ENCODE assay signal across 8 mouse cellular contexts in the genomic region with DNA sequence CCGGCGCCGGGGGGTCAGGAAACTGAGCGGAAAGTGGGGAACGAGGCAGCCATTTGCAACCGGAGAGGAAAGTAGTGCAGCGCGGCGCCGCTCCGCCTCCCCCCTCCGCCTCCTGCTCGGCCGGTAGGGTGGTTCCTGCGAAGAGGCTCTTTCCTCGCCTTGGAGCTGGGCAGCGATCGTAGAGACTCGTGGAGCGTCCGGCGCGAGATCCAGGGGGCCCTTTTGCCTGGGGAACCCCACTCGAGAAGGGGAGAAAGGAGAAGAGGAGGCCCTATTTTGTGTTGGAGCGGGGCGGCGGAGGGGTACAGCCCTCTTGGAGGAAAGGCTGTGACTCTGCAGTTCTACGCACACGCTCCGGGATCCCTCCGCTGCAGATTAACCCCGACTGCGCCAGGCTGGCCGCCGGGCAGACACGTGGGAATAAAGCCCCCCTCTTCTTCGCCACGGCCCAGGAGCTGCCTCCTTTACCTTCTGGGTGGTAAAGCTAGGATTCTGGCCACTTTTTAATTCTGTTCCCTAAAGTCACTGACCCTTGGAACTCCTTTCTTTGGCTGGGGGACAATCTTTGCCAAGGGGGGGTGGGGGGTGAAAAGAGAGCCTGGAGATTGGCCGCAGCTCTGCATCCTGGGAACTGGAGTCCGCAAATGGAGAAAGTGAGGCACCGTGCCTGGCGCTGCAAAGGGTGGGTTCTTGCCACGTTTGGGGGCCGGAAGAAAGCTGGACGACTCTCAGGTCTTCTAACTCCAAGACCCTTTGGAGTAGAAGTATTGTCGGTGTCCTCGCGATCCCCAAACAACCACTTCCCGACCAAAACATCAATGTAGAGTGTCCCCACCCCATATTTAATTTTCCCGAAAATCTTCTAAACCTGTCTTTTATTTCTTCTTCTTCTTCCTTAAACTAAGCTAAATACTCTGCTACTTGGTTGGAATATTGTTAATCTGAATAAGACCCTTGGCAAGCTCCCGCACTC. TPM values are rescaled to one million over a fixed set of nuclear protein-coding genes. Genes with fewer than 3 reads are reported as not detected.
A peak's percentile ranks its signal among the peaks of the same experiment; 100 is the strongest.
DNase-seq lines count a peak whose midpoint lies in the region; ATAC-seq lines count a peak whose summit lies in the region.

No protein-coding gene starts in this region.

- peaks cover 16% of the 10 kb centered on the region for H3K4me1 ChIP-seq in hindbrain, embryonic 11.5 days (replicated peaks; ENCODE audit: control insufficient read depth, insufficient read depth, low read length)

- peak overlapping the region; percentile 97 for H3K27ac ChIP-seq in hindbrain, embryonic 11.5 days (ENCODE audit: low read depth, low read length)

- H3K36me3 ChIP-seq in hindbrain, embryonic 11.5 days (ENCODE audit: control insufficient read depth, insufficient read depth, low read length) = no peaks in the 10 kb centered on the region

- peak overlapping the region; percentile 99 for H3K9ac ChIP-seq in hindbrain, embryonic 11.5 days (ENCODE audit: low read depth, low read length)

- H3K9me3 ChIP-seq in hindbrain, embryonic 11.5 days (ENCODE audit: control insufficient read depth, low read length) = no peaks in the 10 kb centered on the region

- peak; percentile 99 for DNase-seq in Muller cell, postnatal 12 days (ENCODE audit: inconsistent ontology term)
- peak; percentile 94 for DNase-seq in cerebellum, adult 9-11 months
- DNase-seq in frontal cortex, adult 2 months (ENCODE audit: extremely low spot score in 1 of 2, low spot score in 1 of 2) = peak; percentile 86 to 94
- peak; percentile 96 for DNase-seq in hindbrain, embryonic 11.5 days (ENCODE audit: low spot score)
- peak; percentile 85 to 93 for DNase-seq in layer of hippocampus, postnatal 25 days (ENCODE audit: extremely low spot score in 1 of 2, low spot score in 1 of 2)
- DNase-seq in lung, postnatal 25 days (ENCODE audit: low spot score) = peak; percentile 93
- peak; percentile 96 for DNase-seq in retina, embryonic 14.5 days (ENCODE audit: low spot score)
- peak; percentile 93 for DNase-seq in thymus, postnatal 4 days

- no peaks in the 10 kb centered on the region for H3K27me3 ChIP-seq in hindbrain, embryonic 11.5 days (ENCODE audit: control insufficient read depth, insufficient read depth, low read length)

- peak; percentile 86 for ATAC-seq in hindbrain, embryonic 11.5 days (ENCODE audit: low FRiP score)

- H3K4me2 ChIP-seq in hindbrain, embryonic 11.5 days (replicated peaks; ENCODE audit: low read depth, low read length) = peak overlapping the region; percentile 96

- 1% methylated on average over 50 of the region's 51 CpGs for WGBS in hindbrain, embryonic 11.5 days

- peak overlapping the region; percentile 100 for H3K4me3 ChIP-seq in hindbrain, embryonic 11.5 days (ENCODE audit: low read depth, low read length)

RNA-seq across cellular contexts. Expression of a gene that starts 1.2 kb away (rescaled TPM):
- 47.0 and 48.6 TPM in 2 replicates for polyA plus RNA-seq in frontal cortex, adult 2 months (2012; rRNA removed)
- polyA plus RNA-seq in hindbrain, embryonic 11.5 days (2014; fragmentation: Nextera tagmentation; extraction: Ambion mirVana) = 13.7 and 20.5 TPM in 2 replicates
- 100 to 1,000 TPM in 1 of 2 experiments, 10 to 100 TPM in 1; 65.4 to 102 TPM for total RNA-seq in layer of hippocampus, postnatal 25 days (2021)

RNA-seq across cellular contexts. Expression of a gene that starts 22.1 kb away (rescaled TPM):
- 17.6 and 19.2 TPM in 2 replicates for polyA plus RNA-seq in frontal cortex, adult 2 months (2012; rRNA removed)
- polyA plus RNA-seq in hindbrain, embryonic 11.5 days (2014; fragmentation: Nextera tagmentation; extraction: Ambion mirVana) = 13.4 and 17.8 TPM in 2 replicates
- 1 to 10 TPM; 4.7 to 7.7 TPM for total RNA-seq in layer of hippocampus, postnatal 25 days (2021)

RNA-seq across cellular contexts. Expression of a gene that starts 26.1 kb away (rescaled TPM):
- polyA plus RNA-seq in frontal cortex, adult 2 months (2012; rRNA removed) = 0.44 and 0.80 TPM in 2 replicates
- polyA plus RNA-seq in hindbrain, embryonic 11.5 days (2014; fragmentation: Nextera tagmentation; extraction: Ambion mirVana) = 0.56 and 0.68 TPM in 2 replicates
- under 1 TPM; 0.17 to 0.19 TPM for total RNA-seq in layer of hippocampus, postnatal 25 days (2021)

RNA-seq across cellular contexts. Expression of a gene that starts 40.9 kb away (rescaled TPM):
- polyA plus RNA-seq in frontal cortex, adult 2 months (2012; rRNA removed) = 67.8 and 74.0 TPM in 2 replicates
- polyA plus RNA-seq in hindbrain, embryonic 11.5 days (2014; fragmentation: Nextera tagmentation; extraction: Ambion mirVana) = 65.9 and 70.6 TPM in 2 replicates
- 10 to 100 TPM; 51.2 to 51.3 TPM for total RNA-seq in layer of hippocampus, postnatal 25 days (2021)

RNA-seq across cellular contexts. Expression of a gene that starts 45.8 kb away (rescaled TPM):
- 30.5 and 33.6 TPM in 2 replicates for polyA plus RNA-seq in frontal cortex, adult 2 months (2012; rRNA removed)
- 9.4 and 13.4 TPM in 2 replicates for polyA plus RNA-seq in hindbrain, embryonic 11.5 days (2014; fragmentation: Nextera tagmentation; extraction: Ambion mirVana)
- total RNA-seq in layer of hippocampus, postnatal 25 days (2021) = 10 to 100 TPM; 11.5 to 17.9 TPM

Comparison
In these comparisons a context has a peak if more than half of its experiments do, and no peak if none do; other contexts are left out.
1. Peak in every context shown above with its lines: DNase-seq, ATAC-seq, H3K4me3 ChIP-seq and H3K27ac ChIP-seq.